Mouse (Mus musculus) Patski (cell line): Measurements from ENCODE around the gene Rnf144a. TPM values are rescaled to one million over a fixed set of nuclear protein-coding genes. Genes with fewer than 3 reads are reported as not detected.

Source experiments
- ATAC-seq: fragments of 100-300 bp; one replicate; pipeline ENCODE4 v1.8.0; 2021
- CTCF ChIA-PET: fragments of 350-600 bp; sonication (Branson Sonifier 250); formaldehyde crosslinking; loops from one replicate; lab custom pipeline; 2022; ENCODE audit warnings: inconsistent platforms; lab: Charles Lee
- POLR2A ChIA-PET: fragments of 350-600 bp; sonication (Branson Sonifier 250); formaldehyde crosslinking; loops from one replicate; lab custom pipeline; 2022; ENCODE audit warnings: antibody characterized with exemption, inconsistent platforms; lab: Charles Lee
- DNase-seq: peaks from one replicate; pipeline ENCODE4 v3.0.0-alpha.2; 2011; ENCODE audit warnings: low read depth, low spot score
- H3K27me3 ChIP-seq: fragments of 371-371 bp; one replicate; pipeline ENCODE4 v1.5.1; 2021
- CTCF ChIP-seq: fragments of 100-300 bp; IDR thresholded peaks from one replicate; pipeline ENCODE4 v1.5.1; 2021
- in situ Hi-C: fragments of 300-500 bp; cut with MboI; formaldehyde crosslinking; loops from 3 replicates; pipeline ENCODE4 v1.11.1; 2018; ENCODE audit warnings: low pct_unique_long_range_greater_than_20kb, mixed read lengths
- polyA plus RNA-seq: library from polyadenylated mRNA; unstranded; gene quantifications from one replicate; pipeline ENCODE4 v1.2.3, GENCODE M21; 2021

The Rnf144a gene
- 8.4 TPM for polyA plus RNA-seq

DNA sequence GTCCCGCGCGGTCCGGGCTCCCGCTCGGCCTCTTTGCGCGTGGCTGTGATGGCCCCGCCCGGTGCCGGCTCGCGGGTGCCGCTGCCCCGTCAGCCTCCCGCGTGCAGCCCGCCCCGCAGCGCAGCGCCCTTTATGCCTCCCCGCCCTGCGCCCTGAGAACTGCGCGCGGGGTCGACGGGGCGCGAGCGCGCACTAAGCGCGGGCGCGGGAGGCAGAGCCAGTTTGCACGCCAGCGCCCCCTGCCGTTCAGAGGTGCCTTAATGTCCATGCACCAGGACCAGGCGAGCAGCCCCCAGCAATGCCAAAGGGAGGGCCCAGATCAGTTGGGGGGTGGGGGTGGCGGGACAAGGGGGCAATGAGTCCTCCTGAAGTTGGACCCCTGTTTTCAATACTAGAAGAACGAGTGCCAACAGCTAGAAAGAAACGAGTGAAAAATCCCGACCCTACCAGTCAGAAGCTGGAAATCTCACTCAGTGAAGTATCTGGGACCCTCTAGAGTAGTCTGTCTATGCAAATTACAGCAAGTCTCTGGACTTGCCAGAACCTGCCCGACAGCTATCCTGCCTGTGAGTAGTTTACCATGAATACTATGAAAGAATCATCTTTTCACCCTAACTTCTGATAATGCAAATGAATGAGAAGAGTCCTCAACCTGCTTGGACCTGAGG lies at the start of gene Rnf144a:
Gene Rnf144a (minus strand): TSS at position 151 of the 668 bp plus-strand sequence.
- ATAC-seq: peak; percentile 91
- CTCF ChIA-PET: interaction anchor here (1.0 to 3.3 kb wide), 3 partner anchors 19 to 100 kb away, joined by 3 to 17 read pairs (median 3); no protein-coding TSS in a partner anchor

DNA sequence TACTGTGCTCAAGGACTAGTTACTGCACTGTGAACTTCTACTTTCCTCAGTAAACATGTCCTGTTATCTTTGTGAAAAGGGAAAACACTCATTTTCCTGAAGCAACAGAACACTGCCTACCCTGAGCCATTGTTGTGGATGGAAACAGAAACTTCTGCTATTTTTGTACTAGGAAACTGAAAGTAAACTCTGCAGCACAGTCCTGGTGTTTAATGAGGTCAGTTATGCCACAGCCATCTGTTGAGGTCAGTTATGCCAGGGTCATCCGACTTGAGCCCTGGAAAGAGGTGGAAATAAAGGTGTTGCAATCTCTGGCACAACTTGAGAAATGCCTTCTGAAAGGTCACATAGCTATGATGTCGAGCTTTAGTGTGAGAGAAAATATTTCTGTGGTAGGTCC lies 45.0 kb upstream of the Rnf144a start:
- POLR2A ChIA-PET: no interaction called here
- in situ Hi-C loops: no loop called here
- TF ChIP-seq CTCF: no peak
- DNase-seq: peak; percentile 38
- CTCF ChIA-PET: no interaction called here
- peak; percentile 82 for ATAC-seq
- H3K27me3 ChIP-seq: no peaks in the 10 kb centered on the region

More for the DNA sequence above, at the start of gene Rnf144a:
- in situ Hi-C loops: loop anchor here (5.0 to 25.0 kb wide), 2 partner anchors 103 to 1328 kb away; partner anchors contain the start of gene Id2
- TF ChIP-seq CTCF: peak; percentile 98
- no peak for DNase-seq
- POLR2A ChIA-PET: no interaction called here
- no peaks in the 10 kb centered on the region for H3K27me3 ChIP-seq

GRCm38 (mm10) chr12:26456028-26456698 lies 41.1 kb upstream of the Rnf144a start, which contains the start of gene Rsad2:
Rsad2 (minus strand) TSS chr12:26456452.
- no peak for TF ChIP-seq CTCF
- no peak for DNase-seq
- ATAC-seq: no peak
- in situ Hi-C loops: no loop called here
- ChIA-PET POLR2A (no interaction called here), CTCF (no interaction called here)
- no peaks in the 10 kb centered on the region for H3K27me3 ChIP-seq

DNA sequence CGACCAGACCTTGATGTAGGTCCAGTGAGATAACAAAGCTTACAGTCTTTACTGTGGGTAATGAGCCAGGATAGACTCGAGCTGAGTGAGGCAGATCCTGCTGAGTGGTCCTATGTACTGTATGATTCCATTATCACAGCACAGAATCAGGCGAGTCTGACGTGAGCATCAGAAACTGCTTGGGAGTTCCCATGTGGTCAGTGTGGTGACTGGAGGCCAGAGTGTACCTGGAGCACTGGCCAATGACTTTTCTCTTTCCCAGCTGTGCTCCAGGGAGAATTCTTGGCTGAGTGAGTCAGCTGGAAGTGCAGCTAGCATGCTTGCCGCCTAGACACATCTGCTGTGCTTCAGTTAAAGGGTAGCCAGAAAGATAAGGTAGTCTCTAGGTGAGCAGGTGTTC lies 39.6 kb upstream of the Rnf144a start:
- ChIA-PET POLR2A (no interaction called here), CTCF (no interaction called here)
- in situ Hi-C loops: no loop called here
- ATAC-seq: peak; percentile 76
- TF ChIP-seq CTCF: no peak
- DNase-seq: peak; percentile 50
- H3K27me3 ChIP-seq: no peaks in the 10 kb centered on the region

- ATAC-seq (no peak), DNase-seq (no peak)
- H3K27me3 ChIP-seq: no peaks in the 10 kb centered on the region
- ChIA-PET POLR2A (no interaction called here), CTCF (interaction anchor here (1.6 kb wide), 1 partner anchor 11 kb away, joined by 3 read pairs; no protein-coding TSS in a partner anchor)
- in situ Hi-C loops: no loop called here
- TF ChIP-seq CTCF: no peak
Measured at GRCm38 (mm10) chr12:26452951-26453350, 37.9 kb upstream of the Rnf144a start.

- H3K27me3 ChIP-seq: no peaks in the 10 kb centered on the region
- DNase-seq (no peak), ATAC-seq (no peak)
- in situ Hi-C loops: no loop called here
- TF ChIP-seq CTCF: no peak
- CTCF ChIA-PET: no interaction called here
- POLR2A ChIA-PET: no interaction called here
Measured at GRCm38 (mm10) chr12:26451150-26451549, 36.1 kb upstream of the Rnf144a start.

DNA sequence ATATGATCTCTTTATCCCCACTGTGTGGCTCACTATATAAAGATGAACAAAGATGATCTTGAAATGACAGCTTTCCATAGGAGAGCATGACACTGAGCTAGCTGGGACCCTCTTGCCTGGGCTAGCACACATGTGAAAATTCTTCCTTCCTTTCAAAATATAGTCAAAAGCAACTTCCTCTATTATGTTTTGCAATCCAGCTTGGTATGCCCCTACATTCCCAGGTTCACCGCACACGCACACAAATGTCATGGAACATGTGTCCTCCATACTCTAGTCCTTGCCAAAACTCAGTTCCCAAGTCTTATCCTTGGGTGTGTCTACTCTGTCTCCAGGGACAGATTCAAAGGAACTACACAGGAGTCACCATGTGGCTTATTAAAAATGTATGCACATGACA lies 34.4 kb upstream of the Rnf144a start:
- ChIA-PET CTCF (interaction anchor here (1.1 kb wide), 1 partner anchor 10 kb away, joined by 3 read pairs; no protein-coding TSS in a partner anchor), POLR2A (no interaction called here)
- no peaks in the 10 kb centered on the region for H3K27me3 ChIP-seq
- no peak for ATAC-seq
- no peak for DNase-seq
- TF ChIP-seq CTCF: no peak
- in situ Hi-C loops: no loop called here

GRCm38 (mm10) chr12:26446377-26447045 lies 31.5 kb upstream of the Rnf144a start:
- DNase-seq (no peak), ATAC-seq (no peak)
- no peak for TF ChIP-seq CTCF
- no peaks in the 10 kb centered on the region for H3K27me3 ChIP-seq
- POLR2A ChIA-PET: no interaction called here
- in situ Hi-C loops: no loop called here
- CTCF ChIA-PET: no interaction called here

- ATAC-seq (no peak), DNase-seq (no peak)
- no peak for TF ChIP-seq CTCF
- ChIA-PET CTCF (interaction anchor here (0.8 kb wide), 1 partner anchor 24 kb away, joined by 3 read pairs; the partner anchor contains the start of gene Cmpk2), POLR2A (no interaction called here)
- H3K27me3 ChIP-seq: no peaks in the 10 kb centered on the region
- in situ Hi-C loops: no loop called here
Measured at GRCm38 (mm10) chr12:26444511-26444910, 29.5 kb upstream of the Rnf144a start.

GRCm38 (mm10) chr12:26444054-26444453 lies 29.0 kb upstream of the Rnf144a start:
- CTCF ChIA-PET: interaction anchor here (0.8 kb wide), 1 partner anchor 25 kb away, joined by 3 read pairs; the partner anchor contains the start of gene Cmpk2
- ATAC-seq (no peak), DNase-seq (no peak)
- in situ Hi-C loops: no loop called here
- H3K27me3 ChIP-seq: no peaks in the 10 kb centered on the region
- peak; percentile 93 for TF ChIP-seq CTCF
- POLR2A ChIA-PET: no interaction called here
